Mouse (Mus musculus) midbrain, embryonic 11.5 days (tissue): ENCODE data around the gene Fcrl6. TPM values are rescaled to one million over a fixed set of nuclear protein-coding genes. Genes with fewer than 3 reads are reported as not detected.

Experiments
- ATAC-seq: fragments of 200-750 bp; cut with Nextera tagmentation; 2 replicates; pipeline ENCODE4 v1.8.0; 2017; ENCODE audit warnings: moderate TSS enrichment, moderate library complexity; ENCODE audit not compliant: low FRiP score
- DNase-seq: peaks from one replicate; pipeline ENCODE4 v3.0.0; 2015; ENCODE audit warnings: low spot score; ENCODE audit errors: missing footprints
- H3K27ac ChIP-seq: fragments of 300-500 bp; sonication (generic); 2 replicates; pipeline ENCODE4 v1.5.1; 2014; ENCODE audit warnings: low read depth, low read length
- H3K27me3 ChIP-seq: fragments of 300-500 bp; sonication (generic); 2 replicates; pipeline ENCODE4 v1.6.1; 2014; ENCODE audit warnings: mild to moderate bottlenecking, low read length, moderate library complexity, mixed read lengths; ENCODE audit not compliant: control insufficient read depth, insufficient read depth
- H3K36me3 ChIP-seq: fragments of 300-500 bp; sonication (generic); 2 replicates; pipeline ENCODE4 v1.6.1; 2014; ENCODE audit warnings: mild to moderate bottlenecking, low read length, moderate library complexity, mixed read lengths; ENCODE audit not compliant: control insufficient read depth, insufficient read depth
- H3K4me1 ChIP-seq: fragments of 300-500 bp; sonication (generic); 2 replicates; pipeline ENCODE4 v1.6.1; 2014; ENCODE audit warnings: low read length; ENCODE audit not compliant: control insufficient read depth, insufficient read depth
- H3K4me2 ChIP-seq: fragments of 300-500 bp; sonication (generic); 2 replicates; pipeline ENCODE4 v1.6.1; 2014; ENCODE audit warnings: mild to moderate bottlenecking, moderate library complexity
- H3K4me3 ChIP-seq: fragments of 300-500 bp; sonication (generic); 2 replicates; pipeline ENCODE4 v1.5.1; 2014; ENCODE audit warnings: low read depth, low read length
- H3K9ac ChIP-seq: fragments of 300-500 bp; sonication (generic); 2 replicates; pipeline ENCODE4 v1.6.1; 2014; ENCODE audit warnings: low read length
- H3K9me3 ChIP-seq: fragments of 300-500 bp; sonication (generic); 2 replicates; pipeline ENCODE4 v1.6.1; 2016; ENCODE audit warnings: low read length; ENCODE audit not compliant: control insufficient read depth
- WGBS: fragments of 180-500 bp; shearing (Covaris S2); extraction: QIAGEN DNeasy Blood & Tissue Kit; methylation state at CpG from one replicate; pipeline ENCODE4 v1.1.7; 2014; 5-methylcytosine and 5-hydroxymethylcytosine counted together
- polyA plus RNA-seq: library from polyadenylated mRNA; unstranded; fragments of >200 nt; fragmentation: Nextera tagmentation; extraction: Ambion mirVana; gene quantifications from 2 replicates; pipeline ENCODE4 v1.2.1, GENCODE M21; 2014

Fcrl6 gene
- 0.12 and 0.20 TPM in 2 replicates for polyA plus RNA-seq

DNA sequence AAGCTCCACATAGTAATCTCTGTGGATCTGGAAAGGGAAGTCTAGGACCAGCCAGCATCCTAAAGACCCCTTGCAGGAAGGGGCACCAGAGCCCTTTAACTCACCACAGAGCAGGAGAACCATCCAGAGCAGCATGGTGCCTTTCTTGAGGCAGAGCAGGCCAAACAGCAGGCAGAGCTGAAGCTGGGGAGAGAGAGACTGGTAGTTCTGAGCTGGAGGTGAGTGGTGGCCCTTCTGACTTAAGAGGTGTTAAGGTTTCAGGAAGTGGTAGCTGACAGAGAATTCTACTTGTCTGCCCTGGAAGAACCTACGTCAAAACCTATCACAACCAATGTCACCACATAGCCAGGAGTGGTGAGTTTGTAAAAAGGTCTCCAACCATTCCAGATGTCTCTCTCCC, at the start of gene Fcrl6:
TSS of gene Fcrl6 (minus strand) at position 226 of the 400 bp plus-strand sequence.
- Histone ChIP-seq H3K4me2 (no peak within 1 kb of the TSS), H3K9me3 (no peaks in the 10 kb centered on the region), H3K36me3 (no peaks in the 10 kb centered on the region), H3K9ac (no peak within 1 kb of the TSS), H3K27ac (no peak within 1 kb of the TSS), H3K4me3 (no peak within 1 kb of the TSS), H3K4me1 (no peaks in the 10 kb centered on the region), H3K27me3 (no peaks in the 10 kb centered on the region)
- 85% methylated on average over 1 of the region's 1 CpGs for WGBS
- DNase-seq, result no peak
- ATAC-seq, result no peak

DNA sequence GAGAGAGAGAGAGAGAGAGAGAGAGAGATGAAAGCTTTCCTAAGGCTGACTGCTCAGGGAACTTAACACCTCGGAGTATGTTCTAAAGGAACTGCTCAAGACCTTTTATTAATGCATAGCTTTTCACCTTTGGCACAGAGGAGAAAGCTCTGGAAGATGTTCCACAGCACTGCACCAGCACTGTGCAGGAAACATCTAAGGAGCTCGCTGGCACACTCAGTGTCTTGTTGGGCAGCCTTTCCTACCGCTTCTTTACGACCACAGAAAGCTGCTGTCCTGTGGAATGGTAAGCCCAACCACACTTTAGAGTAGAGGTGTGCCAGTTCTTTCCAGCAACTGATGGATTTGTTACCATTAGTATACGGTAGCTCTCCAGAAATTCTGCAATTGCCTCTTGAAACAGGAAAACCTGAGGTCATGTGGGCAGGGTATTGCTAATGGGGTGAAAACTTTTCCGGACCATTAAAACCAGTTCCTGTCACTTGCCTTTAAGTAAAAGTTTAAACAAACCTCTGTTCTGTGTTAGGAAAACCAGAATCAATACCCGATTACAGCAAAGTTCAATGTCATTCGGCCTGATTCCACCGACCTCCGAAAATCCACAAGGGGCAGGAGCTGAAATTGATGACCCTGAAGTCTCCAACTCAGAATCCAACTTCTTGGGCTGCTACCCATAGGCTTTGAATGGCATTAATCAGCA, 49.1 kb upstream of the Fcrl6 start:
- Histone ChIP-seq H3K9me3 (no peaks in the 10 kb centered on the region), H3K27me3 (no peaks in the 10 kb centered on the region), H3K27ac (no peak overlapping the region), H3K9ac (no peak overlapping the region), H3K4me1 (no peaks in the 10 kb centered on the region), H3K4me2 (no peak overlapping the region), H3K4me3 (no peak overlapping the region), H3K36me3 (no peaks in the 10 kb centered on the region)
- WGBS, result 85% methylated on average over 10 of the region's 10 CpGs
- no peak for ATAC-seq
- peak; percentile 37 for DNase-seq

DNA sequence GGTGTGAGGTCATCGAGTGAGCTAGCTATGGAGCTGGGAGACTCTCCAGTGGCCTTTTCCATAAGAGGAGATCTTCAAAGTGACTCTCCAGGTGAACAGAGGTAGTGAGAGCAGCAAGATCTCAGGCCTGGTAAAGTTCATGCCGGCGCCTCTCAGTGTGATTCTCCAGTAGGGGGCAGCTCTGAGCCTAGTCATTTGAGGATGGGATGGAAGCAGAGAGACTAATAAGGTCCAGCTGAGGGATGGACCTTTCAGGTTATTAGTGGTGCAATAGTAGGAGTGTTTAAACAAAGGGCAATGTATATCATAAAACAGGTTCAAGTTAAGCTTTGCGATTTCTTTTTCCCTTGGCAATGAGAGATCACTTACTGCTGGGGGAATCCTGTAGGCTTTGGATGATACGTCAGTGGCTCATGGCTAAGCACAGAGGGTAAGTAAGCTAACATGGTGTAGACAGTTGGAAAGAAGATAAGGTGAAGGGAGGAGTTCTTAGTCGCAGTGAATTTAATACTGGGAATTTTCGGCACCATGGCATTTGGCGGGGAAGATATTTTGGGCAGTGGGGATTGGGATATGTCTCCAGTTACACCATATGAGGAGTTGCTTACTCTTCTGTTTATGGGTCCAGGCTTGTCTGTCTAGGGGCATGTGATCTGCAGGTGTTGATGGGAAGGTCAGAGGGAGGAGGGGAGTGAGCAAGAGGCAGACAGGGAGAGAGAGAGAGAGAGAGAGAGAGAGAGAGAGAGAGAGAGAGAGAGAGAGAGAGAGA, 48.4 kb upstream of the Fcrl6 start:
- Histone ChIP-seq H3K27me3 (no peaks in the 10 kb centered on the region), H3K36me3 (no peaks in the 10 kb centered on the region), H3K4me2 (no peak overlapping the region), H3K9me3 (no peaks in the 10 kb centered on the region), H3K4me3 (no peak overlapping the region), H3K4me1 (no peaks in the 10 kb centered on the region), H3K9ac (no peak overlapping the region), H3K27ac (no peak overlapping the region)
- 60% methylated on average over 8 of the region's 8 CpGs for WGBS
- peak; percentile 75 for DNase-seq
- ATAC-seq, result peak; percentile 26; the same call in 1 of the 2 replicates

DNA sequence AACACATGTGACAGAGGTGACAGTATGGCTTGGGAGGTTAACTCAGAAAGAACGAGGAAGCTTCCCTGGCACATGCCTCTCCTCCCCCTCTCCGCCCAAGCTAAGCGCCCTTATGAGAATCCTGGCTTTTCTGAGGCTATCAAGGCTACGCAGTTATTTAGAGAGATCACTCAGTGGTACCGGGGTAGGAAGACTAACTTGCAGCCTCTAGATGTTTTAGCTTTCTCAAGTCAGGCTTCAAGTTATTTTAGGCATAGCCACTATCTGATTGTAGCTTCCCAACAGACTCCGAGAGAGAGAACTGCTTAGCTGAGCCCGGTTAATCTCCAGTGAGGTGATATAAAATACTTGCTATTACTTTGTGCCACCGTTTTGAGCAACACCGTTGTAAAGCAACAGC, 47.0 kb upstream of the Fcrl6 start:
- no peak for ATAC-seq
- Histone ChIP-seq H3K9ac (no peak overlapping the region), H3K4me2 (no peak overlapping the region), H3K4me1 (no peaks in the 10 kb centered on the region), H3K27ac (no peak overlapping the region), H3K36me3 (no peaks in the 10 kb centered on the region), H3K9me3 (no peaks in the 10 kb centered on the region), H3K4me3 (no peak overlapping the region), H3K27me3 (no peaks in the 10 kb centered on the region)
- WGBS, result 89% methylated on average over 9 of the region's 9 CpGs
- peak; percentile 75 for DNase-seq

DNA sequence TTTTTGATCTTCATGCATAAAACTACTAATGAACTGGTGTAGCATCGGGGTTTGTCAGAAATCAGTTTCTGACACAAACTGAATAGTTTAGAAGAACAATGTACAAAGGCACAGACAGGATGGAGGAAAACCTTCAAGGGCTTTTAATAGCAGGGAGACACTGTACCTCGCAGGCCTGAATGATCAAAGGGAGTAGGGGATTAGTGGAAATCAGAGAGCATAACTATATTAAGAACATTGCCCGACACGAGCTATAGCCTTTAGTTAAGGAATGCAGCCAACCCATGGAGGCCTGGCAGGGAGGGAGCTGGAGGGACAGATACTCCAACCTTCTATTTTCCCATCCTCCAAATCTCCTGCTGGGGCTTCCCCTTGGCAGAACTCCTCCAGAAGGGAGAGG, 44.9 kb upstream of the Fcrl6 start:
- Histone ChIP-seq H3K9me3 (no peaks in the 10 kb centered on the region), H3K4me2 (no peak overlapping the region), H3K27ac (no peak overlapping the region), H3K9ac (no peak overlapping the region), H3K4me1 (no peaks in the 10 kb centered on the region), H3K4me3 (no peak overlapping the region), H3K36me3 (no peaks in the 10 kb centered on the region), H3K27me3 (no peaks in the 10 kb centered on the region)
- peak; percentile 33 for DNase-seq
- ATAC-seq, result peak; percentile 16; the same call in 1 of the 2 replicates
- WGBS, result 29% methylated on average over 4 of the region's 4 CpGs

DNA sequence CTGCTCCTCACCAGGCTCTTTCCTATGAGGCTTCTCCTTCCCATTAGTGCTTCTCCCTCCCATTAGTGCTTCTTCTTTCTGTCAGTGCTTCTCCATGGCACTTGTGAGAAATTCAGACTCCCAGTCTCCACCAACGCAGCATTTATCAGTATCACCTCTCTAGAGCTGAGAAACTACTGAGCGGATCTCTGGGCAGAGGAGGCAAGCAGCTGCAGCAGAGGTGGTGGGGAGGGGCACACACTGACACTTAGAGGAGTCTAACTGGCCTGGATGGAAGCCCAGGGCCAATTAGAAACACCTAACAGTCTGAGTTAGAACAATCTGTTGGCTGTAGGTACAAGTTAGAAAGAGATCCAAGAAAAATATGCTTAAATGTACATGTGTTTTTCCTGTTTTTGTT, 36.4 kb upstream of the Fcrl6 start:
- peak; percentile 64 for DNase-seq
- no peaks in the 10 kb centered on the region for H3K9me3 ChIP-seq
- no peaks in the 10 kb centered on the region for H3K4me1 ChIP-seq
- no peak overlapping the region for H3K4me3 ChIP-seq
- ATAC-seq, result no peak
- no peaks in the 10 kb centered on the region for H3K36me3 ChIP-seq
- no peaks in the 10 kb centered on the region for H3K27me3 ChIP-seq
- H3K9ac ChIP-seq, result no peak overlapping the region
- whole genome bisulfite sequencing, result 80% methylated on average over 2 of the region's 2 CpGs
- H3K27ac ChIP-seq, result no peak overlapping the region
- no peak overlapping the region for H3K4me2 ChIP-seq

DNA sequence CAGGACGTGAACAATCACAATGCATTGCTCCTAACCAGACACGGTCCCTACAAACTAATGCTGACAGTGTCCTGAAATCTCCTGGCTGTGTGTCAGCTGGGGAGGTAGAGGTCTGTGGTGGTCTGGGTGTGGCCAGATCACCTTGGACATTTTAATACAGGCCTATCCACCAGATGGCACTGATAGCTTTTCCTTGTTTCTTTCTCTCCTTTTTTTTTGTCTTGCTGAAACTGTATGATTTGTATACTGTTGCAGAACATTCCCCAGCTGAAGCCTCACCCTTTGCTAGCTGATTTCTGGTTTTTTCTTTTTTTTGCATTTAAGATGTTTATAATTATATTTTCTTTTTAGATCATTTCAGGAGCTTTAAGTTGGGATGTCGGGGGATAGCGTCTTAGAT, 35.5 kb upstream of the Fcrl6 start:
- H3K9ac ChIP-seq, result no peak overlapping the region
- no peaks in the 10 kb centered on the region for H3K27me3 ChIP-seq
- no peaks in the 10 kb centered on the region for H3K9me3 ChIP-seq
- H3K4me1 ChIP-seq, result no peaks in the 10 kb centered on the region
- 91% methylated on average over 4 of the region's 4 CpGs for WGBS
- DNase-seq (no peak), ATAC-seq (no peak)
- H3K36me3 ChIP-seq, result no peaks in the 10 kb centered on the region
- H3K4me3 ChIP-seq, result no peak overlapping the region
- H3K4me2 ChIP-seq, result no peak overlapping the region
- no peak overlapping the region for H3K27ac ChIP-seq

DNA sequence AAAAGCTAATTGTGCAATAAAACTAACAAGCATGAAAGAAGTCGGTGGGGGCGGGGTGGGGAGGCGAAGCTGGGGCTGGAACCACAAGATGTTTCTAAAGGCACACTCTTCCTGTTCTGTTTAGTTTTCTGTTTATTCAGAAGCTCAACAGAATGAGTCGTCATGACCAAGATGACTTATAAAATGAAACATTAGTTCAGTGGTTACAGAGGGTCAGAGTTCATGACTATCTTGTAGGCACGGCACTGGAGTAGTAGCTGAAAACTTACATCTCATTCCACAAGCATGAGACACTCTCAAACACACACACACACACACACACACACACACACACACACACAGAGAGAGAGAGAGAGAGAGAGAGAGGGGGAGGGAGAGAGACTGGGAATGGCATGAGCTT, 33.9 kb upstream of the Fcrl6 start:
- no peaks in the 10 kb centered on the region for H3K27me3 ChIP-seq
- WGBS, result 91% methylated on average over 5 of the region's 5 CpGs
- ATAC-seq (no peak), DNase-seq (peak; percentile 56)
- no peak overlapping the region for H3K4me2 ChIP-seq
- no peak overlapping the region for H3K9ac ChIP-seq
- H3K4me1 ChIP-seq, result no peaks in the 10 kb centered on the region
- no peaks in the 10 kb centered on the region for H3K36me3 ChIP-seq
- no peaks in the 10 kb centered on the region for H3K9me3 ChIP-seq
- H3K4me3 ChIP-seq, result no peak overlapping the region
- no peak overlapping the region for H3K27ac ChIP-seq

DNA sequence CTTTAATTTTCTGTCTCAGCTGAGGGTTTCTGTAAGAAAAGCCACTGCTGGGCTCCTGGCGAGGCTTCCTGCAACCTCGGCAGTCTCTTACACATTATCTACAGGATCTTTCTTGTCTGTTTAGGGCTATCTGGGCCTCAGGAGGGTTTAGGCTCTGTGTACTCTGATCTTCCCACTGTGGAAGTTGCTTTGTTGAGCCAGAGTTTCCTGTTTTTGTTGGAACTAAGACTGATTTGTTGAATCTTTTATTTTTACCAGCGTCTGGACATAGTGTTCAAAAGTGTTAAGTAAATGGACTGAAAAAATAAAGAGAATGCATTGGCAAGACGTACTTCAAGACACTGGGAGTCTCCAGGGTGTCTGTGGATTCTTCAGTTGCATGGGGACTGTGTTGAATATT, 32.9 kb upstream of the Fcrl6 start:
- no peak for DNase-seq
- ATAC-seq, result no peak
- H3K27ac ChIP-seq, result no peak overlapping the region
- 64% methylated on average over 4 of the region's 4 CpGs for WGBS
- H3K4me1 ChIP-seq, result no peaks in the 10 kb centered on the region
- H3K9me3 ChIP-seq, result no peaks in the 10 kb centered on the region
- no peaks in the 10 kb centered on the region for H3K36me3 ChIP-seq
- H3K4me2 ChIP-seq, result no peak overlapping the region
- H3K27me3 ChIP-seq, result no peaks in the 10 kb centered on the region
- H3K9ac ChIP-seq, result no peak overlapping the region
- no peak overlapping the region for H3K4me3 ChIP-seq
